Mouse (Mus musculus) testis, postnatal 10 days (tissue): ENCODE measurements at regions not wholly inside any gene's neighbourhood (a gene's known extent, or its start where the extent isn't known, plus 50 kb on each side); places are given as distances from the start of the nearest gene placed in this dataset.
A peak's percentile ranks its signal among the peaks of the same experiment; 100 is the strongest.

ENCODE experiments used
- DNase-seq: peaks from one replicate; pipeline ENCODE4 v3.0.0; 2021; ENCODE audit warnings: low spot score

GRCm38 (mm10) chr13:107261479-107262050 lies 239.6 kb upstream of the Kif2a start:
- no peak for DNase-seq

- DNase-seq = no peak
Measured at GRCm38 (mm10) chr13:107260274-107260673, 238.3 kb upstream of the Kif2a start.

GRCm38 (mm10) chr13:107247792-107248505 lies 226.0 kb upstream of the Kif2a start:
- DNase-seq = no peak

DNA sequence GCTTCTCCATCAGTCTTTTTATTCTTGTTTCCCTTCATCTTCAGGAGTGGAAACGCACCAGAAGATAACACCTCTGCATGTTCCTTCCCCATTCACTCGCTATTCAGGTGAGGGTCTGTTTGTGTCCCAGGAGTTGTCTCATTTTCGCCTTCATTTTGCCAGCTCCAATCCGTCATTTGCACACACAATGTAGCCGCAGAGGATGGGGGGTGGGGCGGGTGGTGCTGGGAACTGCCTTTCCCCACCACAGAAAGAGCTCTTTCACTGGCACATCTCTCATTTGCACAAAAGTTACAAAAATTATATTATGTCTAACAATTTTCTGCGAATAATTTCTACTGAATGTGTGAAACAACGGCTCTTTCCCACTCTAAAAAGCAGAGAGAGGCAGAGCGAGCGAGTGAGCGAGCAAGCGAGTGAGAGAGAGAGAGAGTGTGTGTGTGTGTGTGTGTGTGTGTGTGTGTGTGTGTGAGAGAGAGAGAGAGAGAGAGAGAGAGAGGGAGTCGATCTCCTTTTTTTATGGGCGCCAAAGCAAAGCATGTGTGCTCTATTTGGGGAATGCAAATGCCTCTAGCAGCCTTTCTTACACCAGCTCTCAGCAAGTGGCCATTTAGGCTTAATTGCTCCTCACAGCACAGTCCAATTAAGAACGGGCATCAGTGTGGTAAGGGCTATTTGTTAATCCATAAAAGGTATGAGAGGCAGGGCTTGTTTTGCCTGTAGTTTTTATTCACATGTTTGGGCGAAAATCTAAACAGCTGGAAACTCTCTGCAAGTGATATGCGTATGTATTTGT lies 225.2 kb upstream of the Kif2a start:
- no peak for DNase-seq

GRCm38 (mm10) chr13:107244173-107244572 lies 222.2 kb upstream of the Kif2a start:
- DNase-seq = no peak

GRCm38 (mm10) chr13:107239035-107239387 lies 217.1 kb upstream of the Kif2a start:
- no peak for DNase-seq

GRCm38 (mm10) chr13:107238364-107239034 lies 216.6 kb upstream of the Kif2a start:
- no peak for DNase-seq

DNA sequence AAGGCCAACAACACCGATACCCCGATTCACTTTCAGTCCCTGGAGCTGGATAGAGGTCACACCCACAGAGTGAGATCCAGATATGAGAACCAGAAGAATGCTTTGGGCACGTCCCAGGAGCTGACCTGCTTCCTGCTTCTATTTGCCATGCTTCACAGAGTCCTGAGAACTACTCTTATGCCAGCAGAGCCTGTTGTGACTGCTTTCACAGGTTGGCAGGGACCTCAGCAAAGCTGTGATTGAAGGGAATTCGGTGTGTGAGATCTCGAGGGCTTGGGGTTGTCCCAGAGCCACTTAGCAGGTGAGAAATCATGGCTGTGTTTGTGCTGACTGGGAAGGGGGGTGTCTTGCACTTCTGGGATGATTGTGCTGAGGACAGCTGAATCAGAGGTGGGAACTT lies 197.5 kb upstream of the Kif2a start:
- DNase-seq = no peak

DNA sequence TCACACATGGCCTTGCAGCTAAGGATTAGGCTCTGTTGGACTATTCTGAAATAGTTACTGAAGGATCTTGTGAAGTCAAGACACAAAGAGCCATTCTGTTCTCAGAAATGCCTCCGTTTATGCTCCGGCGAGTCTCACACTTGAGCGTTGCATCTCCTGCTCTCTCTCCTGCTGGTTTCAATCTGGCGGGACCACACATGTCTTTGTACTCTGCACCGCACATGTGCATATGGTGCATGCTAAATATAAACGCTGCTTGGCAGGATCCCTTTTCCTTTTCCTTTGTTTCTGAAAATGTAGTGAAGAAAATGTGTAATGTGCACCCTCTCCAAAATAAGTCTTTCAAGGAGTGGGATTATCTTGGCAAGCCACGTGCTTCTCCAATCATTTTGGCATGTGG lies 196.4 kb upstream of the Kif2a start:
- DNase-seq = no peak

DNA sequence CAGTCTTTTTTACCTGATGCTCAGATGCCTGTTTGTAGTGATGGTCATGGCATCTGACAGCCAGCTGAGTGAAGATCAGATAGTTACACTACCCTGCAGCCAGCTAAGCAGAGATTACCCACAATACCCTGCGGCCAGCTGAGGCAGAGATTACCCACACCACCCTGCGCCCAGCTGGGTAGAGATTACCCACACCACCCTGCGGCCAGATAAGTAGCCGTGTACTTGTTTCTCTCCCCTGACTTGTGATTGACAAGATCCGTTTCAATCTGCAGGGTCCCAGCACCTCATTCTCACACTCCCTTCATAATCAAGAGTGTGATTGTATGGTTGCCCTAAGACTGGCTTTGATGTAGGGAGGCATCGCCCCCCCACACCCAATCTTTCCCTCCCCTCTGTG lies 195.9 kb upstream of the Kif2a start:
- DNase-seq = no peak

DNA sequence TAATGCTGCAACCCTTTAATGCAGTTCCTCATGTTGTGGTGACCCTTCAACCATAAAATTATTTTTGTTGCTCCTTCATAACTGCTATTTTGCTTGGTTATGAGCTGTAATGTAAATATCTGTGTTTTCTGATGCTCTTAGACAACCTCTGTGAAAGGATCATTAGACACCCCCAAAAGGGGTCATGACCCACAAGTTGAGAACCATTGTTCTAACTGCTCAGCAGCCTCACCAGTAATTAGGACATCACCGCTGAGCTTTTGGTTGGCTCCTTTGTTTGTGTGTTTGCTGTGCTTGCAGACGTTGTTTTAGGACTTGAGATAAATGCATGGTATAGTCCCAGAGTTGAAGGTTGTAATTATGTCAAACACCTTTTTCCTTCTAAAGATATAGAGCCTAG lies 191.4 kb upstream of the Kif2a start:
- DNase-seq = no peak

GRCm38 (mm10) chr13:107210676-107211075 lies 188.8 kb upstream of the Kif2a start:
- DNase-seq = no peak

DNA sequence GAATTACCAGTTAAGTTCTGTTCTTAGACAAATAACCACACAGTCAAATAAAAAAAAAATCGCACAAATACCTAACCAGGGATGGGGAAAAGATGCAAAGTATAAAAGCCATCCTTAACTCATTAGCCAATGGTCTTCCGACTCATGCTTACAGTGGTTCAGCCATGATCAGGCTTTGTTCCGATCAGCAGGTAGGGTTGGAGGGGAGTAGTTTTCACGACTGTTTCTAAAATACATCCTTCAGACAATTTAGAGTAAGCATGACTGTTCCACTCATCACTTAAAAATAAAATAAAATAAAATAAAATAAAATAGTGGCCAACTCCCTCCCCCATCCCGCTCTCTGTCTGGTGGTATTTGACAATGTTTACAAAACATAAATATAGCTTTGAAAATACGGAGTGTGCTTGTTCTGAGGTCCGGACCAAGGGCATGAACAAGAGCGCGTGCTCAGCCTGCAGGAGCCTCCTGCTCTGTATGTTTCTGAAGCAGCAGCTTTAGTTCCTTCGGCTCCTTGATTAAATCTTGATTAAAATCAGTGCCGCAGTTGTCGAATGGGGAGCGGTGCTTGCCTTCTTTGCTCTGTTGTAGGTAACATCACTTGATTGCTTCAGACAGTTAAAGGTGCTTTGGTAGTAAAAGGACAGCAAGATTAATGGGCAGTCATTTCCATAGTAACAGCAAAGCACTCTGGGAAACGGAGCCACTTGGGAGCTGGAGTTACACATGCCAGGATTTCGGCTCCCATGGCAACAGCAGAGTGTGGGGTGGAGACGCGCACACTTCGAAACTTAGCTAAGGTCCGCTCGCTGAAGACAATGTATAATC lies 185.6 kb upstream of the Kif2a start:
- DNase-seq = peak; percentile 57

- no peak for DNase-seq
Measured at GRCm38 (mm10) chr13:107199875-107200274, 177.9 kb upstream of the Kif2a start.

DNA sequence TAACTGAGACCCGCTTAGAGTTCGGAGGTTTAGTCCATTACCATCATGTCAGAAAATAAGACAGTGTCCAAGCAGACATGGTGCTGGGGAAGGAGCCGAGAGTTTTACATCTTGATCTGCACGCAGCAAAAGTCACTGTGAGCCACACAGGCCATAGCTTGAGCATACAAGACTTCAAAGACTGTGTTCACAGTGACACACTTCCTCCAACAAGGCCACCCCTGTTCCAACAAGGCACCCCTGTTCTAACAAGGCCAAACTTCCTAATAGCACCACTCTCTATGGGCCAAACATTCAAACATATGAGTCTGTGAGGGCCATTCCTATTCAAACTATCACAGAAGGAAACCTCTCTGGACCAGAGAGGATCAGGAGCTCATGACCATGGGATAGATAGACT lies 171.5 kb upstream of the Kif2a start:
- DNase-seq = no peak

- DNase-seq = no peak
Measured at GRCm38 (mm10) chr13:107187258-107187878, 165.4 kb upstream of the Kif2a start.

DNA sequence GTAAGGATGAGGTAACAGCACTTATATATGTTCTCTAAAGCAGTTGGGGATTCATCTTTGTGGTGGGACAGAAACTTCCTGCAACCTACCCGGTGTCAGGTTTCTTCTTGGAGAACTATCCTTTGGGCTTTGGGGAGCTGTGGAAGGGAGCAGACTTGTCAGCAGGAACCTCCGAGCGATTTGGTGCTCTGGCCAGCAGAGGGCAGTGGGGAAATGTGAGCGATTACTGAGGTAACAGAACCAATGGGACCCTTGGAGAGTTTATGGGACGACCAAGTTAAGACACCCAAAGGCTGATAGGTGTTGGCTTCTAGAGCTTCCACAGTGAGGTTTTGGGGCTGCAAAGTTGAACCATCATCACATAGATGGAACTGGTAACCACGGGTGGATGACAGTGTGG lies 160.6 kb upstream of the Kif2a start:
- peak; percentile 69 for DNase-seq

GRCm38 (mm10) chr13:107179551-107179950 lies 157.6 kb upstream of the Kif2a start:
- no peak for DNase-seq

DNA sequence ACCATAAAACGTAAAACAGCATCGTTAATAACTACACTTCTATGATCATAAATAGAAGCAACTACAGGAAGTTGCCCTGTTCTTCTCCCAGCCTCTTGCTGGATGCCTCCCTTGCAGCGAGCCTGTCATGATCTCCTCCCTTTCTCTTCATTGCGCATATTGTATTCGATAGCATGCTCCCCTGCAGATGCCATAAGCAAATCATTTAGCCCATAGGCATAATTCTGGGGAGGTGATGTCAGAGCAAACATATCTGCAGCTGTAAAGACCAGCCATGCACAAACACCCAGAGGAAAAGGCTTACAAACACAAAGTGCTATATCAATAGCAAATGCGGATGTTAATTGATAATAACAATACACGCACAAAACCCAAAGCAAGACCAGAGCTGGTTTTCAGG lies 155.7 kb upstream of the Kif2a start:
- no peak for DNase-seq

DNA sequence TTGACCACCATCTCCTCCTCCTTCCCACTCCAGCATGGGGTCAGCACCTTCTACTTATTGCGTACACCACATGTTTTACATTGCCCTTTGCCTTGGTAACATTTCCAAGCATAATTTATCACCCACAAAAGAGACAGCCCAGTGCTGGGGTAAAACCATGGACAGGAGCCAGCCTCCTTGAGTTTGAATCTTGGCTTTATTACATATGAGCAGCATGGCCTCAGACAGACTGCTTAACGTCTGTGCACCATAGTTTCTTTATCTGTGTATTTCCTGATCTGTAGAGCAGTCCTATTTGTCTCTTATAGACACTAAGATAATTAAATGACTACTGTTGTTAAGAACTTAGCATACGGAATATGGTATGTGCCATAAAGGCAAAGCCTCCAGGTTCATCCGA lies 154.0 kb upstream of the Kif2a start:
- no peak for DNase-seq

DNA sequence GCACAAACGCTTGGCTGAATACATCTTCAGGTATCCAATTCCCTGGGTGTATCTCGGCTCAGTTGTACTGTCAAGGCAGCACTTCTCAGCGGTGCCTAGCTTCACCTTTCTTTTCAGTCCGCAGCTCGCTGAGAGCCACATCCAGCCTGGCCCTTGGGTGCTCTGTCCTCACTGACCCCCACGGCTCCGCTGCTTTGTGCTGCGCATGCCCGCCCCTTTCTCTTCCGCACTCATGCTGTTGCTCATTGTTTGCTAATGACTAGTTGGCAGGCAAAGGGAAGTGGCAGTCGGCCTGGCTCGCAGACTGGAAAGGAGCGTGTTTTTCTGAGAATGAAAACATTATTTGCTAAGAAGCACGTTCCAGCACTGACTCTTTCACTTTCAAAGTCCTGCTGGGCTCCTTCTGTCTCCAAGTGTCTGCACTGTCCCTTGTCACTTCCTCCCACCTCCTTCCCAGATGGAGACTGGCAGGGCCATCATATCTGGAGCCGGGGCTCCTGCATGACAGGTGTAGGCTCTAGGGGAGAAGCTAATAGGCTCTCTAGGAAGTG lies 146.7 kb upstream of the Kif2a start:
- DNase-seq = peak; percentile 41
